Mouse (Mus musculus): ENCODE measurements at regions not wholly inside any gene's neighbourhood (a gene's known extent, or its start where the extent isn't known, plus 50 kb on each side); places are given as distances from the start of the nearest gene placed in this dataset.
"Not testable (repeated sequence)": the region's sequence is repeated elsewhere in the genome, so short reads cannot be mapped to it uniquely, and the experiment has no call there.

GRCm38 (mm10) chr9:113177181-113177917 is 530.7 kb downstream of the Pdcd6ip start:
- DNase-seq (ENCODE audit: low spot score), result no peak

GRCm38 (mm10) chr9:113171767-113172405 is 536.2 kb downstream of the Pdcd6ip start:
- DNase-seq (ENCODE audit: low spot score), result no peak

DNA sequence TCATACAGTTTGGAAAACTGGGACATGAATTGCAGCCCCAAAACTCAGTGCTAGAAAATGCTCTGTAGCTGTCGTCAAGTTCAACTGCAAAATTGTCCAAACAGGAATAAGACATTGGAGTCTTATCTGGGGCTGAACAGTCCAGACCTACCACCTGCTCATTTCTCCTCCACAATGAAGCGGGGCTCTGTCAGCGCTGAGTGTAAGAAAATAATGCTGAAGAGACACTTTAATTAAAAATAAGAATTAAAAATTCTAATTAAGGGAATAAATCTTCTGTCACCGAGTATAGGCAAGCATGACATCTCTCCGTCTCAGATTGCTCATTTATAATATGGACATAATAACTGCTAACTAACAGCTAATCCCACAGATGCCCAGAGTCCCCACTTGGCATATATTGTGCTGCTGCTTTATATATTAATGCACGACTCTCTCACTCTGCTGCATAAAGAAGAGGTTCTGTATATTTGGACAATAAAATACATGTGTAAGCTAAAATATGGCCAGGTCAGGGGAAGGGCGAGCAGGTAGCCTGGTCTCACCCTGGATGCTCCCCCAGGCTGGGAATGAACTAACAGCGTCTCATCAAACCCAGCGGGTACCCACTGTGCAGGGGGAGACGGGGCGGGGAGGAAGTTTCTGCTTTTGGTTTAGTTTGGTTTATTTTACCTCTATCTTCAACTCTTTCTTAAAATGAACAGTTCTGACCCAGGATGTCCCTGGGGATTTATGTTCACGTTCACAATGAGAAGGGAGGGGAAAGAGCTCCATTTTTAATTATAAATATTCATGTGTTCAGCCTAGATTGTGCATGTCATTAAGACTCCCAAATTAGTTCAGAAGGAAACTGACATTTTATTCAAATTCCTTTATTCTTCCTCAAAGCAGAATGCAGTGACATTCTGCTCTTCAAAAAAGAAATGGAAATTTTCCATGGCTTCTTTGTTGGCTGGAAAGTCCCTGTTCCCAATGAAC is 544.9 kb downstream of the Pdcd6ip start:
- no peak for DNase-seq (ENCODE audit: low spot score)

DNA sequence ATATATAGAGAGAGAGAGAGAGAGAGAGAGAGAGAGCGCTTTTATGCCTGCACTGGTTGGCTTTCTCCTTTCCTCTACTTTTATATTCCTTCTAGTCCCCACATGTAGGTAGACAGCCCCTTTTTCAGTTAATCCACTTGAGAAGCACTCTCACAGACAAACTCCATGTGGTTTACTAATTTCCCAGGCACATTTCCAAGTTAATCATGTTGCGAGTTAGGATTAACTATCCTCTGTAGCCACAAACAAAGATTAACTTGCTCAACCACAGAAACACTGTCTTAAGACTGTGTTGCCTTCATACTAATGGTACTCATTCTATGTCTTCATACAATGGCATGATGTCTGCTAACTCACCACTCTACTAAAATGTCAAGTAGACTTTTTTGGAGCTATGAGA is 548.0 kb downstream of the Pdcd6ip start:
- no peak for DNase-seq (ENCODE audit: low spot score)

DNA sequence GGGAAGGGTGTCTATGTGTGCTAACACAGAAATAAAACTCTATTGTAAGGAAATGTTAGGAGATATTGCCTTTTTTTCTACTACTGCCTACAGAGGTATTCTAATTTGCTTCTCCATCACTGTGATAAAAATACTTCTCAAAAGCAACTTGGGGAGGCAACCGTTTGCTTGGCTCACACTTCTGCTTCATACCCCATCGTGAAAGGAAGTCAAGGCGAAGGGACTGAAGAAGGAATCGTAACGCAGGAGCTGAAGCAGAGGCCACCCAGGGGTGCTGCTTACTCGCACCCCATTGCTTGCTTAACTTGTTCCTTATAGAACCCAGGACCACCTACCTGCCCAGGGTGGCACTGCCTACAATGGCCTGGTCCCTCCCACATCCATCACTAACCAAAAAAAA is 550.0 kb downstream of the Pdcd6ip start:
- no peak for DNase-seq (ENCODE audit: low spot score)

DNA sequence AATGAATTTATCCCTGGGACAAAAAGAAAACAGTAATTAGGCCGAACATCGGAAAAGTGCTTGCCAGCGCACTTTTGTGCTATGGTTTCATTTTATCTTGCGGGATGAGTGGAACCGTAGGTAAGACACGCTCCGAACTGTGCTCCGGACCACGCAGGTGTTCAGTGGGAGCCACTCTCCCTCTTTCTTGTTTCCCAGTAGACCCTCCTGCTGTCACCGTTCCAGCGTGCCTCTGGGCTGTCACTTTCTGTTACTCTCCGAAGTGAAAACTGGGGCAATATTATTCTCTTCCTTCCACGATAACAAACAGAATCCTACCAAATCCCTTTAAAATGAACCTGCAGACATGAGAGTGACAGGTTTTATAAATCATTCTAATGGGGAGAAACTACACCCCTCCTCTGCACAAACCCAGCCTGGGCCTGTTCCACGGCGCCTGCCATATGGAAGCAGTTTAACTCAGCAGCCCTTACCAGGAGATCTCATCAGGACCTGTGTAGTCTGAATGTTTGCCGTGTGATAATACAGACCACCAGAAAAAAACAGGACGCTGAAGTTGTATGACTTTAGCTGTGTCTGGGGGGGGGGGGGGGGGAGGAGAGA is 550.5 kb downstream of the Pdcd6ip start:
- no peak for DNase-seq (ENCODE audit: low spot score)

DNA sequence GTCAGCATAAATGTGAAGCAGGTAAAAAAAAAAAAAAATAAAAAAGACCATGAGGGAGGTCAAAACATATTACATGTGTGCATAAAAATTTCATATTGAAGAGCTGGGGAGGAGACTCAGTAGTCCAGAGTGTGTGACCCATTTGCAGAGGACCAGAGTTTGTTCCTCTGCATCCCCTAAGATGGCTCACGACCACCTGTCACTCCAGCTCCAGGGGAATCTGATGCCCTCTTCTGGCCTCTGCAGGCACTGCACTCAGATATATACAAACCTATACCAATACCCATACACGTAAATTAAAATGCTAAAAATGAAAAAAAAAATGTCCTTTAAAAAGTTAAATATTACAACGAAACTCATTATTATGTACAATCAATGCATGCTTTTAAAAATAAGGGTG is 551.4 kb downstream of the Pdcd6ip start:
- DNase-seq (ENCODE audit: low spot score), result no peak

- no peak for DNase-seq (ENCODE audit: low spot score)
Observed at GRCm38 (mm10) chr9:113149084-113149483, 559.0 kb downstream of the Pdcd6ip start.

DNA sequence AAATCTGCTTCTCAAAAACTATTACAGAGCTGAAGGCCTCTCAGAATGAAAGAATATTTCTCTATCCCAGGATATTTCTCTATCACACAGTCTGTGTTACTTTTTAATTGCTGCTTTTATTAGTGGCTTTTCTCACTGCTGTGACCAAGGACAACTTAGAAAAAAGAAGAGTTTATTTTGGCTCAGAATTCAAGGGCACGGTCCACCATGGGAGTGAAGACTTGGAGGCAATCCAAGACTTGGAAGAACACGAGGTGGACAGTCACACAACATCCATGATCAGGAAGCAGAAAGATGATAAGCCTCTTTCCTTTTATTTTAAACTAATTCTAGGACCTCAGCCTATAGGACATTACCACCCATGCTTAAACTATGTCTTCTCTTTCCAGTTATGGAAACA is 561.5 kb downstream of the Pdcd6ip start:
- no peak for DNase-seq (ENCODE audit: low spot score)

GRCm38 (mm10) chr9:113145036-113145435 is 563.0 kb downstream of the Pdcd6ip start:
- DNase-seq (ENCODE audit: low spot score), result no peak

DNA sequence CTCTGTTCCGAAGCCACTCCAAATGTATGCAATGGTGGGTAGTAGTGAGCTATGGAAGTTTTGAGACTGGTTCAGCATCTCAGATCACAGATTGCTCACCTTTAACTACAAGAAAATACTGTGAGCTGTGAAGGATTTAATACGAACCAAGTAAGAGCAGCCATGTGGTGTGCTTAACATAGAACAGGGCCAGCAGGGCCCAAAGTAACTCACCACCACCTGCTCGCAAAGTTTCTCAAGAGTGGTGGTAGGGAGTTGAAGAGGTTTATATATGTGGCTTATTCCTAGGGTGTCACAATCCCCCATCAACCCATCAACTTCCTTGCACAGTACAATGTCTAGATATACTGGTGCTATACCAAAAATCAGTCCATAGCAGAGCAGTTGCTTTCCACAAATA is 573.4 kb downstream of the Pdcd6ip start:
- DNase-seq (ENCODE audit: low spot score), result no peak

- no peak for DNase-seq (ENCODE audit: low spot score)
Observed at GRCm38 (mm10) chr9:113123004-113123692, 584.9 kb downstream of the Pdcd6ip start.

GRCm38 (mm10) chr9:113122253-113122749 is 585.8 kb downstream of the Pdcd6ip start:
- DNase-seq (ENCODE audit: low spot score), result no peak

- DNase-seq (ENCODE audit: low spot score), result no peak
Observed at GRCm38 (mm10) chr9:113120385-113120784, 587.7 kb downstream of the Pdcd6ip start.

GRCm38 (mm10) chr9:113119721-113120120 is 588.3 kb downstream of the Pdcd6ip start:
- DNase-seq (ENCODE audit: low spot score), result no peak

DNA sequence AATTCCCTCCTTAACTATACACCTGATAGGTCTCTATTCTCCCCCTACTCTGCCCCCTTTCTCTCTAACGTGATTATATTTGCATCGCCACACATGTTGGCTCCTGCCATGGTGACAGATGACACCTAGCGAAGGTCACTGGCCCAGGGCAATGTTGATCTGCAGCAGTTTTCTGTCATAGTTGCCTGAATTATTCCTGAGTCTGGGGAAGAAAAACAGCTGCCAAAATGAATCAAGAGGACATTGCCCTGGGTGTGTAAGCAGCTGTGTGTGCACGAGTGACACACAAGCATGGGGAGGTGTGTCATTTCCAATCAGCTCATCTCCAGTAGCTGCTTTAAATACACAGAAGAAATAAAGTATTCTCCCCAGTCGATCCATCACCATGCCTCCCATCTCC is 592.5 kb downstream of the Pdcd6ip start:
- DNase-seq (ENCODE audit: low spot score), result no peak

DNA sequence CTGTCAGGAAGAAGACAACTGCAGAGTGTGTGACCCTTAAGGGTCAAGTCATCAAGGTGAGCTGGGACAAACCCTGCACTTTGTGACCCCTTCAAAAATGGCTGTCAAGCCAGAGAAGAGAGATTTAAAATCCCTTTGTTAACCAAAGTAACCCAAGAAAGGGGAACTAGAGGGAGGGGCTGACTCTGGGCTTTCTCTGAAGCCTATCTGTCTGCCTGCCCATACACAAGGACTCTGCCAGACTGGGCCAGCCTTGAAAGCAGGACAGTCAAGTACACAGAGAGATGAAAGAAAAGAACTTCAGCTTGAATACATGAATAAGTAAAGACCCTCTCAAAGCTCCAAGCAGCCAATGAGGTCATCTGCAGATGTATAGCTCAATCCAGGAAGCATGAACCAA is 595.3 kb downstream of the Pdcd6ip start:
- no peak for DNase-seq (ENCODE audit: low spot score)

GRCm38 (mm10) chr9:113101733-113102132 is 606.3 kb downstream of the Pdcd6ip start:
- DNase-seq (ENCODE audit: low spot score), result no peak

DNA sequence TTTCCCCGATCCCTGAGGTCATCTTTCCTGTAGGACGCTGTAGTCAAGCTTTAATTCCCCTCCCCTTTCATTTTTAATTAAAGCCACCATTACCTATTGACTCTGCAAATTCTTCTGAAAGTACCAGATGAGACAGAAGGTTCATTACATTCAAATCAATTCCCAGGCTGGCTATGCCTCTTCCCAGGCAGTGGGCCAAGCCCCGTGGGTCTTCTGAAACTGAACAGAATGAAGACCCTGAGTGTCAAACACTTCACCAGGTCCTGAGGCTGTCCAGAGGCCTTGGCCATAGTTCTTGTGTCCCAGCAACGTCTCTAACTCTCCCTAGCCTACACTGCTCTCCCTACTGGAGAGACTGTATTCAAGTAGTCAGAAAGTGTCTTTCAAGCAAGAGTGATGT is 607.4 kb downstream of the Pdcd6ip start:
- DNase-seq (ENCODE audit: low spot score), result no peak

DNA sequence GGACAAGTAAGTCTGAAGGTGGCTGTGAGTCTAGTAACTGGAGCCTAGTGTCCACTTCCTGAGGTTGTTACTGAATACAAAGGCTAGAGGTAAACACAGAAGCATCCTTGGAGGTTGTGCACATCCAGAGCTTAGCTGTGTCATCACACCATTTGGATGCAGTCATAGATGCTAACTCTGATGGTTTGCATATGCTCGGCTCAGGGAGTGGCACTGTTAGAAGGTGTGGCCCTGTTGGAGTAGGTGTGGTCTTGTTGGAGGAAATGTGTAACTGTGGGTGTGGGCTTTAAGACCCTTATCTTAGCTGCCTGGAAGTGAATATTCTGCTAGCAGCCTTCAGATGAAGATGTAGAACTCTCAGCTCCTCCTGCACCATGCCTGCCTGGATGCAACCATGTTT is 612.6 kb downstream of the Pdcd6ip start:
- not testable (repeated sequence) for DNase-seq (ENCODE audit: low spot score)

DNA sequence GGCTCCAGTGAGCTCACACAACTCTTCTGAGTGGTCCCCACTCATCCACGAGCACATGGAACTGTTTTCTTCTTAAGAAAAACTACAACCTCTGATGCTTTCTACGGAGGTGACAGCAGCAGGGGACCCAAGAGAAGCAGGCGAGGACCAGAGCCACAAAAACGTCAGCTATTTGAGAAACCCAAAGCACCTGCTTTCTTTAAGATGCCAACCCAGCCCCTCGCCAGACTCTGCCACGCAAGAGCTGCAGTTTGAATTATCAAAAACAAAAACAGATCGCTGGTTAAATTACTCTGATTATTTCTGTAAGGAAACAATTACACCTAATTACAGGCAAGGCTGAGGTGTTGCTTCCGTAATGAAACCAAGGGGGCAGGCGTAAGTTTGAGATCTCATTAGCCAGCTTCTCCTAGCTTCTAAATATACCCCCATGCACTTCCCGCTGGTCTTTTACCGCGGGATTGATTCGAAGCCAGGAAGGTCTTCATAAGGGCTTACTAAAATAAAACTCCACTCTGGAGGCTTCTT is 614.1 kb downstream of the Pdcd6ip start:
- DNase-seq (ENCODE audit: low spot score), result no peak
